Mouse (Mus musculus): ENCODE measurements around the gene Hils1. TPM values are rescaled to one million over a fixed set of nuclear protein-coding genes. Genes with fewer than 3 reads are reported as not detected.

The Hils1 gene
- polyA plus RNA-seq, 1 experiment from 2014 or later = not detected

DNA sequence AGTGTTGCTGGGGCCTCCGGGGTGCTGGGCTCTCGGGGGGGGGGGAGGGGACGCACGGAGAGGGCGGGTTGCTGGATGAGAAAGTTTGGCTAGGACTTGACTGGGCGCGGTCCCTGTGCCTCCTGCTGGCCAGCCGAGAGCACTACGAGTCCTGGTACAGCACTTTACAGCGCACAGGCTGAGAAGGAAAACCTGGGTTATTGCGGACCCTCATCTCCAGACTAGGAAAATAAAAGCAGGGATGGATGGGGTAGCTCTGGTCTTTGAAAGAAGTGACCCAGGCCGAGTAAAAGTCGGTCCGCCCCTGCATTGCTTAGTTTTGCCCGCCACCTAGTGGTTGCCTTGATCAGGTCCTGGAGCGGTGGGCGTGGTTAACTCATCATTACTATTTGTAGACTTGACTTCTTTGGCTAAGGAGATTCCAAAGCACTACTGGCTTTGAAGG is 30.5 kb upstream of the Hils1 start:
- peak; percentile 80 for ATAC-seq (ENCODE audit: low FRiP score)
- H3K4me3 ChIP-seq (replicated peaks) = peak overlapping the region; percentile 34
- H3K4me1 ChIP-seq = peaks cover 23% of the 10 kb centered on the region
- H3K9me3 ChIP-seq (replicated peaks) = no peaks in the 10 kb centered on the region
- 0 out of 2 replicates have a peak overlapping the region, but pooled peaks have one; percentile 20 for H3K9ac ChIP-seq (replicated peaks)
- H3K27ac ChIP-seq (replicated peaks) = peak overlapping the region; percentile 48; the same call in 1 of the 2 replicates
- 2% methylated on average over 14 of the region's 17 CpGs for WGBS
- peaks cover 72% of the 10 kb centered on the region for H3K27me3 ChIP-seq (replicated peaks)
- peak overlapping the region; percentile 59 for H3K4me2 ChIP-seq
- no peaks in the 10 kb centered on the region for H3K36me3 ChIP-seq

DNA sequence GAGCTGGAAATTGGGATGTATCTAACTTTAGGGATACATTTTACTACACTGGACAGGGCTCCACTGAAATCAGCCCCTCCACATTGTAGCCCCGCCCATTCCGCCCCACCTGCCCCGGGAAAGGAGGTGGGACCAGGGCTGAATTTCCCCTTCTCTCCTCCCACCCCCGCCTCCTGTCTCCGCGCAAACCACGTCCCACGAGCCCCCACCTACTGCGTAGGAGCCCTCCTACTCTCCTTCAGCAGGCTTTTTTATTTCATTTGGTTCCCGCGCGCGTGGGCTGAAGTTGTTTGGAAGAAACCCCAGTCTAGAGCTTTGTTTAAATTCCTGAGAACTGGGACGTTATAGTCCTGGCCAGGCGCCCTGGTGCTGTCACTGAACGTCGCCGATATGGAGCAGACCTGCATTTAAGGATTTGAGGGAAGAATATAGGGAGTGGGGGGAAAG is 30.0 kb upstream of the Hils1 start:
- Histone ChIP-seq H3K4me3 (replicated peaks) (peak overlapping the region; percentile 34), H3K9me3 (replicated peaks) (no peaks in the 10 kb centered on the region), H3K27me3 (replicated peaks) (peaks cover 75% of the 10 kb centered on the region), H3K4me2 (peak overlapping the region; percentile 59), H3K36me3 (no peaks in the 10 kb centered on the region), H3K4me1 (peaks cover 23% of the 10 kb centered on the region), H3K27ac (replicated peaks) (no peak overlapping the region), H3K9ac (replicated peaks) (0 out of 2 replicates have a peak overlapping the region, but pooled peaks have one; percentile 5)
- peak; percentile 16; the same call in 1 of the 2 replicates for ATAC-seq (ENCODE audit: low FRiP score)
- WGBS = 1% methylated on average over 18 of the region's 18 CpGs

DNA sequence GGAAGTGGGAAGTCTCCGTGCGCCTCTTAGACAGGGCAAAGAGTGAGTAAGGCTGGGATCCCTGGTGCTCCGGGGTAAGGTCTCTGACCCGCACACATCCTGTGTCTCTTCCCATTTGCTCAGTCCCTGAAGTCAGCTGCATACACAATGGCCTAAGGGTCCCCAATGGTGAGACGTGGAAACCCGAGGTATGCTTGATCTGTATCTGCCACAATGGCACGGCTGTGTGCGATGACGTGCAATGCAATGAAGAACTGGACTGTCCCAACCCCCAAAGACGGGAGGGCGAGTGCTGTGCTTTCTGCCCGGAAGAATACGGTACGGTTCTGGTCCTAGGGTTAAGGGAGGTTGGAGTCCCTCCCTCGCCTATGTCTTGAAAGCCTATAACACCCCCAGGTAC is 29.6 kb upstream of the Hils1 start:
- peak overlapping the region; percentile 34 for H3K4me3 ChIP-seq (replicated peaks)
- ATAC-seq (ENCODE audit: low FRiP score) = peak; percentile 23; the same call in 1 of the 2 replicates
- H3K27ac ChIP-seq (replicated peaks) = no peak overlapping the region
- 3% methylated on average over 15 of the region's 15 CpGs for WGBS
- 0 out of 2 replicates have a peak overlapping the region, but pooled peaks have one; percentile 5 for H3K9ac ChIP-seq (replicated peaks)
- peaks cover 23% of the 10 kb centered on the region for H3K4me1 ChIP-seq
- H3K27me3 ChIP-seq (replicated peaks) = peaks cover 75% of the 10 kb centered on the region
- no peaks in the 10 kb centered on the region for H3K36me3 ChIP-seq
- H3K4me2 ChIP-seq = peak overlapping the region; percentile 59
- no peaks in the 10 kb centered on the region for H3K9me3 ChIP-seq (replicated peaks)

DNA sequence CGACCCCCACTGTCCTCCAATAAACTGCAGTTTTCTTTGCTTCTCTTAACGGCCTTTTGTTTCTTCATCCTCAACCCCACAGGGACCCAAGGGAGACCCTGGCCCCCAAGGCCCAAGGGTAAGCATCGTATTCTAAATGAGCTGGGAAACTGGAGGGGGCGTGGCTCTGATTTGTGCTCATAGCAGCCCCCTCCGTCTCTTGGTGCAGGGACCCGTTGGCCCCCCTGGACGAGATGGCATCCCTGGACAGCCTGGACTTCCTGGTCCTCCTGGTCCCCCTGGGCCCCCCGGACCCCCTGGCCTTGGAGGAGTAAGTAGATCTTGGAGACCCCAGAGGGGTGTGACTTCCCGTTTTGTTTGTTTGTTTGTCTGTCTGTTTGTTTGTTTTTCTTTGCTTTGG is 29.1 kb upstream of the Hils1 start:
- Histone ChIP-seq H3K27ac (replicated peaks) (no peak overlapping the region), H3K4me1 (peaks cover 23% of the 10 kb centered on the region), H3K4me2 (peak overlapping the region; percentile 59), H3K36me3 (no peaks in the 10 kb centered on the region), H3K9me3 (replicated peaks) (no peaks in the 10 kb centered on the region), H3K27me3 (replicated peaks) (peaks cover 71% of the 10 kb centered on the region), H3K9ac (replicated peaks) (no peak overlapping the region), H3K4me3 (replicated peaks) (peak overlapping the region; percentile 34; the same call in 1 of the 2 replicates)
- ATAC-seq (ENCODE audit: low FRiP score) = no peak
- WGBS = 22% methylated on average over 9 of the region's 9 CpGs

DNA sequence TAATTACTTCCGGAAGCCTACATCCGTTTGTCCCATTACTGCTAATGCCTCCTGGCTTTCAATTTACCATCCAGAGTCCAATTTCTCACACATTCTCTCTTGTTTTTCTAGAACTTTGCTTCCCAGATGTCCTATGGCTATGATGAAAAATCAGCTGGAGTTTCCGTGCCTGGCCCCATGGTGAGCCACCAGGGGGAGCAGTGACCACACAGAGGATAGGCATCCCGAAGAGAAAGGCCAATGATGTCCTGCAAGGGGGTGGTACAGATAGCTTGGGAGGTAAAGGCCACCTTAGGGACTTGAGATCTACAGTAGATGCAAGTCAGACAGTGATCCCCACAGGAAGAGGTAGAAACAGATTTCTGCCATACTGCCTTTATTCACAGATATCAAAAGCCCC is 28.1 kb upstream of the Hils1 start:
- H3K4me2 ChIP-seq = peak overlapping the region; percentile 17; the same call in 1 of the 2 replicates
- WGBS = 19% methylated on average over 4 of the region's 4 CpGs
- H3K4me3 ChIP-seq (replicated peaks) = no peak overlapping the region
- no peaks in the 10 kb centered on the region for H3K9me3 ChIP-seq (replicated peaks)
- H3K4me1 ChIP-seq = peaks cover 23% of the 10 kb centered on the region
- ATAC-seq (ENCODE audit: low FRiP score) = no peak
- H3K27me3 ChIP-seq (replicated peaks) = peaks cover 63% of the 10 kb centered on the region
- no peaks in the 10 kb centered on the region for H3K36me3 ChIP-seq
- no peak overlapping the region for H3K27ac ChIP-seq (replicated peaks)
- H3K9ac ChIP-seq (replicated peaks) = no peak overlapping the region

DNA sequence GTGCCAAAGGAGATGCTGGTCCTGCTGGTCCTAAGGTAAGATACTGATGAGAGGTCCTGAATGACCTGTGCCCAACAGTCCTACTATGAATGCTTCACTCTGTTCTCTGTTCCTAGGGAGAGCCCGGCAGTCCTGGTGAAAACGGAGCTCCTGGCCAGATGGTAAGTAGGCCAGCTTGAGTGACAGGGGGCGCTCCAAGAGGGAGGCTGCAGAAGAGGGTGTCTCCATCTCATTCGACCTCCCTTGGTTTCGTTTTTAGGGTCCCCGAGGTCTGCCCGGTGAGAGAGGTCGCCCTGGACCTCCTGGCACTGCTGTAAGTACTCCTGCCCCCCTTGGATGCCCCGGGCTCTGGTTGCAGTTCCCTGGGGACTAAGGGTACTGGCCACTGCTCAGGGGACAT is 26.3 kb upstream of the Hils1 start:
- 46% methylated on average over 9 of the region's 9 CpGs for WGBS
- H3K9me3 ChIP-seq (replicated peaks) = no peaks in the 10 kb centered on the region
- H3K4me1 ChIP-seq = peaks cover 20% of the 10 kb centered on the region
- H3K9ac ChIP-seq (replicated peaks) = no peak overlapping the region
- ATAC-seq (ENCODE audit: low FRiP score) = no peak
- no peaks in the 10 kb centered on the region for H3K36me3 ChIP-seq
- H3K27ac ChIP-seq (replicated peaks) = no peak overlapping the region
- H3K4me2 ChIP-seq = no peak overlapping the region
- peaks cover 45% of the 10 kb centered on the region for H3K27me3 ChIP-seq (replicated peaks)
- no peak overlapping the region for H3K4me3 ChIP-seq (replicated peaks)

DNA sequence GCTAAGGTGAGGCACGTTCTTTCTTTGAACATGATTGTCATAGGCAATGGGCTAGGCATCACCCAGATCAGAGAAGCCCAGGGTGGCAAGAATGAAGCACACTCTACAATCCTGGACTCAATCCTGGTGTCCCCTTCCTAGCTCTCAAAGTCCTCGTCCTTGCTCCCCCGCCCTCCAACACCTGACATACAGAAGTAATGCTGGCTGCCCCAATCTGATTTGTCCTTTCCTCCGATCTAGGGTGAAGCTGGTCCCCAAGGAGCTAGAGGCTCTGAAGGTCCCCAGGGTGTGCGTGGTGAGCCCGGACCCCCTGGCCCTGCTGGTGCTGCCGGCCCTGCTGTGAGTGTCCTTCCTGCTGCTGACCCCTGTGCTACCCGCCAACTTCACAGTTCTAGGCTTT is 25.6 kb upstream of the Hils1 start:
- Histone ChIP-seq H3K4me1 (peaks cover 14% of the 10 kb centered on the region), H3K27me3 (replicated peaks) (peaks cover 38% of the 10 kb centered on the region), H3K27ac (replicated peaks) (no peak overlapping the region), H3K9ac (replicated peaks) (no peak overlapping the region), H3K9me3 (replicated peaks) (no peaks in the 10 kb centered on the region), H3K36me3 (no peaks in the 10 kb centered on the region), H3K4me3 (replicated peaks) (no peak overlapping the region), H3K4me2 (no peak overlapping the region)
- ATAC-seq (ENCODE audit: low FRiP score) = no peak
- 80% methylated on average over 8 of the region's 8 CpGs for WGBS

DNA sequence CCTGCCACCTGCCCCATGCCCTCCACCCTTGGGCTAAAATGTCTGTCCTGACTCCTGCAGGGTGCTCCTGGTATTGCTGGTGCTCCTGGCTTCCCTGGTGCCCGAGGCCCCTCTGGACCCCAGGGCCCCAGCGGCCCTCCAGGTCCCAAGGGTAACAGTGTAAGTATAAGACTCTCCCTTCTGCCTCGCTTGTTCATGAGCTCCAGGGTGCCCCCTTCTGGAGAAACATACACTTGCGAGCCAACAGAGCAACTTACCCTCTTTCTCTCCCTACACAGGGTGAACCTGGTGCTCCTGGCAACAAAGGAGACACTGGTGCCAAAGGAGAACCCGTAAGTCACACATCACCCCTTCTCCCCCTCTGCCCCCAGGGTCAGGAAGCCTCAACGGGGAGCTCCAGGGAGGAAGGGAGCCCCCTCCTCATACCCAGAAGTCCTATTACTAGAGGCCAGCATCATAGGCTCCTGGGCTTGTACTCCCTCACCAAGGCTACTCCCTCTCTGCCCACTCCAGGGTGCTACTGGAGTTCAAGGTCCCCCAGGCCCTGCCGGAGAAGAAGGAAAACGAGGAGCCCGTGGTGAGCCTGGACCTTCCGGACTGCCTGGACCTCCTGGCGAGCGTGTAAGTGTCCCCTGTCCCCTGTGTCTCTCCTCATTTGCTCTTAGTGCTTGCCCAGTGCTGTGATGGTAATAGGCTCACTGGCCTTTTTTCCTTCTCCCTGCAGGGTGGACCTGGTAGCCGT is 24.9 kb upstream of the Hils1 start:
- no peaks in the 10 kb centered on the region for H3K36me3 ChIP-seq
- WGBS = 55% methylated on average over 13 of the region's 13 CpGs
- no peak for ATAC-seq (ENCODE audit: low FRiP score)

DNA sequence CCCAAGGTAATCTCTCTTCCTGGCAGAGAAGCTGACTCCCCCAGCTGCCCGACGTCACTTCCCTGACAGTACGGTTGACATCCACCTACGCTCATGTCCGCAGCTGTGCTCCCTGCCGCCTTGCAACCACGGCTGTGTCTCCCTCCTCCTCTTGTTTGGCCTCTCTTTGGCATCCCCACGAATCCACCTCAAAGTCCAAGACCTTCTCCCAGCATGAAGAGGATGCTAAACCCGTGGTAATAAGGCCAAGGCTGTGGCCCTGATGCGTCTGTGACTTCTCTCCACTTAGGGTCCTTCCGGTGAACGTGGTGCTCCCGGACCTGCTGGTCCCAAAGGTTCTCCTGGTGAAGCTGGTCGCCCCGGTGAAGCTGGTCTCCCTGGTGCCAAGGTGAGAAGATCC is 24.3 kb upstream of the Hils1 start:
- no peak overlapping the region for H3K27ac ChIP-seq (replicated peaks)
- H3K27me3 ChIP-seq (replicated peaks) = peaks cover 28% of the 10 kb centered on the region
- H3K4me3 ChIP-seq (replicated peaks) = no peak overlapping the region
- H3K4me1 ChIP-seq = peaks cover 3% of the 10 kb centered on the region; the same call in 1 of the 2 replicates
- ATAC-seq (ENCODE audit: low FRiP score) = no peak
- H3K36me3 ChIP-seq = no peaks in the 10 kb centered on the region
- 84% methylated on average over 15 of the region's 15 CpGs for WGBS
- no peak overlapping the region for H3K4me2 ChIP-seq
- no peaks in the 10 kb centered on the region for H3K9me3 ChIP-seq (replicated peaks)
- H3K9ac ChIP-seq (replicated peaks) = no peak overlapping the region

More for the DNA sequence above, 24.9 kb upstream of the Hils1 start:
- Histone ChIP-seq H3K4me2 (no peak overlapping the region), H3K9ac (replicated peaks) (no peak overlapping the region), H3K9me3 (replicated peaks) (no peaks in the 10 kb centered on the region), H3K4me1 (peaks cover 9% of the 10 kb centered on the region), H3K4me3 (replicated peaks) (no peak overlapping the region), H3K27ac (replicated peaks) (no peak overlapping the region), H3K27me3 (replicated peaks) (peaks cover 34% of the 10 kb centered on the region)

DNA sequence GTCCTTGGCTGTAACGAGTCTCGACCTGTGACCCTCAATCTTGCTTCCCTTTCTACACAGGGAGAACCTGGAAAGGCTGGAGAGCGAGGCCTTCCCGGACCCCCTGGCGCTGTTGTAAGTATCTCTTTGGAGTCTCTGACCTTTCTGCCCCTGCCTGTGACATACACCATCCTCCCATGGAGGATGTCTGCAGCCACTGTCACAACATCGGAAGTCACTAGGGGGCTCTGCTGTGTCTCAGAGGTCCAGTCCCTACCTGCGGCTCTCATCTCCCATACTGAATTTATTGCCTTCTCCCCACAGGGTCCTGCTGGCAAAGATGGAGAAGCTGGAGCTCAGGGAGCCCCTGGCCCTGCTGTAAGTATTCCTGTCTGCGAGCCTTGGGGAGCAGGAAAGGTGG is 23.1 kb upstream of the Hils1 start:
- Histone ChIP-seq H3K9ac (replicated peaks) (no peak overlapping the region), H3K36me3 (no peaks in the 10 kb centered on the region), H3K27ac (replicated peaks) (no peak overlapping the region), H3K9me3 (replicated peaks) (no peaks in the 10 kb centered on the region), H3K27me3 (replicated peaks) (peaks cover 16% of the 10 kb centered on the region), H3K4me3 (replicated peaks) (no peak overlapping the region), H3K4me1 (no peaks in the 10 kb centered on the region), H3K4me2 (no peak overlapping the region)
- WGBS = 22% methylated on average over 8 of the region's 8 CpGs
- no peak for ATAC-seq (ENCODE audit: low FRiP score)

DNA sequence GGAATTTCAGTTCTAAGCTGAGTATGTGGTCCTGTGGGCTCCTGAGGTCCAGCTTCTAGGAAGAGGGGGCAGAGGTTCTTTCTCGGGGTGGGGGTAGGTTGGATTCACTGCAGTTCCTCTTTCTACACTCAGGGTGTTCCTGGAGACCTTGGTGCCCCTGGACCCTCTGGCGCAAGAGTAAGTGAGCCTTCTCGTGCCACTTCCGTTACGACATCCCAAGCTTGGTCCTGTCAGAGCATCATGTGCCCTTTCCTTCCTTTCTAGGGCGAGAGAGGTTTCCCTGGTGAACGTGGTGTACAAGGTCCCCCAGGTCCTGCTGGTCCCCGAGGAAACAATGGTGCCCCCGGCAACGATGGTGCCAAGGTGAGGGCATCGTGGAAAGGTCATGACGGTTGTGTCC is 22.2 kb upstream of the Hils1 start:
- Histone ChIP-seq H3K4me2 (no peak overlapping the region), H3K4me1 (no peaks in the 10 kb centered on the region), H3K9me3 (replicated peaks) (no peaks in the 10 kb centered on the region), H3K27me3 (replicated peaks) (0 out of 2 replicates have a peak, but pooled peaks cover 10% of the 10 kb centered on the region), H3K36me3 (no peaks in the 10 kb centered on the region), H3K9ac (replicated peaks) (no peak overlapping the region), H3K4me3 (replicated peaks) (no peak overlapping the region), H3K27ac (replicated peaks) (no peak overlapping the region)
- ATAC-seq (ENCODE audit: low FRiP score) = no peak
- 87% methylated on average over 12 of the region's 12 CpGs for WGBS

DNA sequence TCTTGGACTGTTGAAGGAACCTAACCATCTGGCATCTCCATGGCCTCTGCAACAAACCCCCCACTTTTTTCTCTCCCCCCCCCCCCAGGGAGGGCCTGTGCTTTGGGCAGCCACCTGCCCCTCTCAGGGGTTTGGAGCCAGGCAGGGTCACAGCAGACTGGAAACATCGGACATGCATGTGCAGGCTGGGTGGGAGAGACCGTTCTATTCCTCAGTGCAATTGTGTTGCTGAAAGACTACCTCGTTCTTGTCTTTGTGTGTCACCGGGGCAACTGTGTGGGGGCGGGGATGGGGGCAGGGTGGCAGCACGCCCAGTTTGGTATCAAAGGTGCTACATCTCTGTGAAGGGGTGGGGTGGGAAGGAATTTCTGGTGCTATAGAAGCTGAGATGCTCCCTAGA is 15.2 kb upstream of the Hils1 start:
- no peak overlapping the region for H3K27ac ChIP-seq (replicated peaks)
- H3K9ac ChIP-seq (replicated peaks) = no peak overlapping the region
- H3K4me2 ChIP-seq = no peak overlapping the region
- no peaks in the 10 kb centered on the region for H3K36me3 ChIP-seq
- no peak for ATAC-seq (ENCODE audit: low FRiP score)
- no peak overlapping the region for H3K4me3 ChIP-seq (replicated peaks)
- no peaks in the 10 kb centered on the region for H3K9me3 ChIP-seq (replicated peaks)
- H3K4me1 ChIP-seq = 0 out of 2 replicates have a peak, but pooled peaks cover 3% of the 10 kb centered on the region
- 8% methylated on average over 6 of the region's 6 CpGs for WGBS
- no peaks in the 10 kb centered on the region for H3K27me3 ChIP-seq (replicated peaks)

All from neural tube, embryonic 15.5 days (tissue).